Mouse (Mus musculus): Measurements from ENCODE around the gene Try4.
"Not testable (repeated sequence)": the region's sequence is repeated elsewhere in the genome, so short reads cannot be mapped to it uniquely, and the experiment has no call there.

Gene Try4

GRCm38 (mm10) chr6:41301969-41302368 is at the start of gene Try4:
TSS of gene Try4 (plus strand) at chr6:41302269.
- DNase-seq (ENCODE audit: low read depth) = no peak

GRCm38 (mm10) chr6:41253314-41253713 is 48.8 kb upstream of the Try4 start:
- not testable (repeated sequence) for DNase-seq (ENCODE audit: low read depth)

GRCm38 (mm10) chr6:41256424-41256823 is 45.6 kb upstream of the Try4 start:
- DNase-seq (ENCODE audit: low read depth) = no peak

- DNase-seq (ENCODE audit: low read depth) = no peak
Measured at GRCm38 (mm10) chr6:41257432-41257831, 44.6 kb upstream of the Try4 start.

GRCm38 (mm10) chr6:41262796-41263195 is 39.3 kb upstream of the Try4 start:
- peak; percentile 30 for DNase-seq (ENCODE audit: low read depth)

DNA sequence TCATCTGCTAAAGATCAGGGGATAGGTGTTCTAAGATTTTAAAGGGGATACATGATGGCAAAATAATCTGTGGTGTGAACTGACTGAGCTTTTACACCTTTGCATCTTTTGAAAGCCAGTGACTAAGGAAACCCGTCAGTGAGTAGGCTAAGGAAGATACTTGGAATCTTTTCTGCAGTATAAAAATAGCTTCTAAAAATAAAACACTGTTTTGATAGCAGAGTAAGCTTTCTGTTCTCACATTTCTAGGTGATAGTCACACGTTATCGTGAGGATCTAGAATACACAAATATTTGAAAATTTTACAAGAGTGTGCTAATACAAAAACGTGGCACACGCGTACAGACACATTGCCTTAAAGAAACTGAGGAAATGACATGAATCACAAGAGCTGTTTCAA is 35.9 kb upstream of the Try4 start:
- DNase-seq (ENCODE audit: low read depth) = no peak

GRCm38 (mm10) chr6:41298255-41298654 is 3.8 kb upstream of the Try4 start:
- no peak for DNase-seq (ENCODE audit: low read depth)

DNA sequence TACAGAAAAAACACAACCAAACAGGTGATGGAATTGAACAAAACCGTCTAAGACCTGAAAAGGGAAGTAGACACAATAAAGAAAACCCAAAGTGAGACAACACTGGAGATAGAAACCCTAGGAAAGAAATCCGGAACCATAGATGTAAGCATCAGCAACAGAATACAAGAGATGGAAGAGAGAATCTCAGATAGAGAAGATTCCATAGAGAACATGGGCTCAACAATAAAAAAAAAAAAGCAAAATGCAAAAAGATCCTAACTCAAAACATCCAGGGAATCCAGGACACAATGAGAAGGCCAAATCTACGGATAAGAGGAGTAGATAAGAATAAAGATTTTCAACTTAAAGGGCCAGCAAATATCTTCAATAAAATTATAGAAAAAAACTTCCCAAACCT is 14.7 kb downstream of the Try4 start, which contains the start of gene Try5:
TSS of gene Try5 (minus strand) at position 101 of the 400 bp plus-strand sequence.
- DNase-seq (ENCODE audit: low read depth) = not testable (repeated sequence)

GRCm38 (mm10) chr6:41353932-41354331 is 51.9 kb downstream of the Try4 start, which contains the start of gene Try10:
TSS of gene Try10 (plus strand) at chr6:41354105.
- no peak for DNase-seq (ENCODE audit: low read depth)

Data from induced T-regulatory cell, adult 2 months (primary cell).